Mouse (Mus musculus): ENCODE measurements around the gene Oprm1.
"Not testable (repeated sequence)": the region's sequence is repeated elsewhere in the genome, so short reads cannot be mapped to it uniquely, and the experiment has no call there.

The Oprm1 gene

GRCm38 (mm10) chr10:6758206-6758605 is at the start of gene Oprm1:
Gene Oprm1, plus strand, starts transcription at chr10:6758506.
- no peak for DNase-seq

GRCm38 (mm10) chr10:6717181-6717948 is 40.9 kb upstream of the Oprm1 start:
- DNase-seq: no peak

GRCm38 (mm10) chr10:6723765-6724164 is 34.5 kb upstream of the Oprm1 start:
- no peak for DNase-seq

GRCm38 (mm10) chr10:6728469-6728868 is 29.8 kb upstream of the Oprm1 start:
- DNase-seq: no peak

- DNase-seq: no peak
Observed at GRCm38 (mm10) chr10:6753375-6753774, 4.9 kb upstream of the Oprm1 start.

GRCm38 (mm10) chr10:6761287-6761811 is 3.0 kb downstream of the Oprm1 start, which contains the start of gene Gm10945:
Gene Gm10945, minus strand, starts transcription at chr10:6761761.
- DNase-seq: no peak

GRCm38 (mm10) chr10:6788517-6789237 is 30.4 kb downstream of the Oprm1 start:
- peak; percentile 17 for DNase-seq

GRCm38 (mm10) chr10:6790226-6790625 is 31.9 kb downstream of the Oprm1 start:
- no peak for DNase-seq

- no peak for DNase-seq
Observed at GRCm38 (mm10) chr10:6820626-6821025, 62.3 kb downstream of the Oprm1 start.

- no peak for DNase-seq
Observed at GRCm38 (mm10) chr10:6842225-6842624, 83.9 kb downstream of the Oprm1 start.

- no peak for DNase-seq
Observed at GRCm38 (mm10) chr10:6846283-6846682, 88.0 kb downstream of the Oprm1 start.

- peak; percentile 17 for DNase-seq
Observed at GRCm38 (mm10) chr10:6848162-6848754, 90.0 kb downstream of the Oprm1 start.

GRCm38 (mm10) chr10:6848834-6849233 is 90.5 kb downstream of the Oprm1 start:
- DNase-seq: no peak

GRCm38 (mm10) chr10:6855812-6856211 is 97.5 kb downstream of the Oprm1 start:
- no peak for DNase-seq

- DNase-seq: no peak
Observed at GRCm38 (mm10) chr10:6871418-6872072, 113.2 kb downstream of the Oprm1 start.

- DNase-seq: no peak
Observed at GRCm38 (mm10) chr10:6873917-6874316, 115.6 kb downstream of the Oprm1 start.

- no peak for DNase-seq
Observed at GRCm38 (mm10) chr10:6878276-6878881, 120.1 kb downstream of the Oprm1 start.

- not testable (repeated sequence) for DNase-seq
Observed at GRCm38 (mm10) chr10:6882041-6882440, 123.7 kb downstream of the Oprm1 start.

GRCm38 (mm10) chr10:6885460-6885859 is 127.2 kb downstream of the Oprm1 start:
- DNase-seq: no peak

GRCm38 (mm10) chr10:6889640-6890245 is 131.4 kb downstream of the Oprm1 start:
- DNase-seq: no peak

GRCm38 (mm10) chr10:6890348-6891009 is 132.2 kb downstream of the Oprm1 start:
- DNase-seq: no peak

All from right cerebral cortex, postnatal 25 days (tissue).